Mouse (Mus musculus) hindlimb bud, embryonic 11.5 days (tissue): ENCODE measurements at regions not wholly inside any gene's neighbourhood (a gene's known extent, or its start where the extent isn't known, plus 50 kb on each side); places are given as distances from the start of the nearest gene placed in this dataset.

Experiments
- DNase-seq: peaks from one replicate; pipeline ENCODE4 v3.0.0-alpha.2; 2012; ENCODE audit warnings: low read depth, low spot score; ENCODE audit errors: extremely low spot score

GRCm38 (mm10) chr2:45654693-45655092 lies 537.5 kb upstream of the Zeb2 start:
- DNase-seq: no peak

GRCm38 (mm10) chr2:45652977-45653376 lies 535.8 kb upstream of the Zeb2 start:
- DNase-seq: no peak

DNA sequence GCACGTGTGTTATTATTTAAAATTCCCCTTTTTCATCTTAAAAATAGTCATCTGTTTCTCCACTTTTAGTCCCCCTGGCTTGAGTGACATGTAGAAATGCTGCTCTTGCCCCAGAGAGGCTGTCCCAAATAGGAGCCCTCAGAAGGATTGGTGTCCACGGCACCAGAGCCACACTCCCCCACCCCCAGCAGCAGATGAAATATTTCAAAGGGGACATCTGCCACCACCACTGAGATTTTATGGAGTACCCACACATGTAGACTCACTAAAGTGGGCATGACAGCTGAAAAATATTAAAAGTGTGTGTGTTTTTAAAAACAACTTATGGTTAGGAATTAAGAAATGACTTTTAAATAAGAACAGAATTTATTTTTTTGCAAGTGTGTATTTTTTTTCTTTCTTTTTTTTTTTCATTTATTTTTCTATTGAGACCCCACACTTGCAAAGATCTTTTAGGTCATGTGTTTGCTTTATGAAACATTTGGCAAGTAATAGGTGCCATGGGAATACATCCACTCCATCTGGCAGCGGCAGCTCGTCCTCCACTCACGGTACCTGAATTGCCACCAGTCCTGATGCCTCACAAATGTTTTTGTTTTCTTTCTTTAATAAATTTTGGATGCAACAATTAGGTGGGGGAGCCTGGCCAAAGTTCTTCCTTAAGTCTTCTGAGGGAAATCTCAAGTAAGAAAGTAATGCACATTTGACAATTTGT lies 533.2 kb upstream of the Zeb2 start:
- no peak for DNase-seq

- no peak for DNase-seq
Observed at GRCm38 (mm10) chr2:45647846-45648245, 530.7 kb upstream of the Zeb2 start.

DNA sequence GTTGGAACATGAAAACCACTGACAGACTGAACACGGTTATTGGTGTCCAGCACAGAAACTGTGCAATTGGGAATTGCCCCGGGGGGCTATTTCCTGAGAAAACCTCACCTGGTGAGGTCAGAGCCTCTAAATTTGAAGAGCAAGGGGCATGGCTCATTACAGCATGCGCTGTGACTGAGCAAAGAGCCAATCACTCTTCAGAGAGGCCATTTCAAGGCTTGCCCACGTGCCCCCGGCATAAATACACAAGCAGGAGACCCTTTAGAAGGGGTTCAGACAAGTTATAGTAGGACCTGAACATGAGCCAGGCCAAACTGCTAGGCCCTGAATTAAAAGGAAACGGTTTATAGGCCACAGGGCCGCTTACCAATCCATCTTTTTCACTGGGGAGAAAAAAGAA lies 512.9 kb upstream of the Zeb2 start:
- DNase-seq: peak; percentile 35

DNA sequence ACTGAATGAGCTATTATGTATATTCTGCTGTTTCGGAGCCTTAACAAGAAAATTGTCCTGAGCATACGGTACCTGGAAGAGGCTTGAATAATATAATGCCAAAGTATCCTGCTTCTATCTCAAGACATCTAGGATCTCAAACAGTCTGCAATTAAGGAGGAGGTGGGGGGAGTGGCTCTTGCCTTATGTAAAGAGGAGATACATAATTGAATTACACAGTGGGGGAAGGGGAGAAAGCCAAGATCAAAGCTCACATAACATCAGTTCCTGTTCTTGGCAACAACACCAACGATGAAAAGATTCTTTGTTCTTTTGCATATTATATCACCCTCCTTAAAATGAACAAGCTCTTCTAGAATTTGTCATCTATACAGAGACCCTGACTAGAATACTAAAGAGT lies 512.4 kb upstream of the Zeb2 start:
- DNase-seq: no peak

- DNase-seq: no peak
Observed at GRCm38 (mm10) chr2:45623056-45623455, 505.9 kb upstream of the Zeb2 start.

GRCm38 (mm10) chr2:45608926-45609325 lies 491.7 kb upstream of the Zeb2 start:
- DNase-seq: no peak

DNA sequence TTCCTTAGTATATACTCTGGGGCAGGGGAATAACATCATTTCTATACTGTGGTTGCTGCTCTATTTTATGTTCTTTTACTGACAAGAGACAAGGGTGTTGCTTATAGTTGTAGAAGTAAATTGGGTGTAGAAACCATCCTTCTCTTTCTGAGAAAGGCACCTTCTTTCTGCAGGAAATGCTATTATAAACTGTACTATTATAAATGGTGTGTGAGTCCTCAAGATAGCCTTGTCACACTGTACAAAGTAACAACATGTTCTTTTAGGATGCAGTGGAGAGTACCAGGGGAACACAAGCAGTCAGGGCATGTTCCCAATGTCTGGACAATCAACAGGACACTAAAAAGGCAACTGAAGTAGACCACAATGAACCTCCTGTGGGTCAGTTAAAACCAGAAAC lies 490.2 kb upstream of the Zeb2 start:
- no peak for DNase-seq

DNA sequence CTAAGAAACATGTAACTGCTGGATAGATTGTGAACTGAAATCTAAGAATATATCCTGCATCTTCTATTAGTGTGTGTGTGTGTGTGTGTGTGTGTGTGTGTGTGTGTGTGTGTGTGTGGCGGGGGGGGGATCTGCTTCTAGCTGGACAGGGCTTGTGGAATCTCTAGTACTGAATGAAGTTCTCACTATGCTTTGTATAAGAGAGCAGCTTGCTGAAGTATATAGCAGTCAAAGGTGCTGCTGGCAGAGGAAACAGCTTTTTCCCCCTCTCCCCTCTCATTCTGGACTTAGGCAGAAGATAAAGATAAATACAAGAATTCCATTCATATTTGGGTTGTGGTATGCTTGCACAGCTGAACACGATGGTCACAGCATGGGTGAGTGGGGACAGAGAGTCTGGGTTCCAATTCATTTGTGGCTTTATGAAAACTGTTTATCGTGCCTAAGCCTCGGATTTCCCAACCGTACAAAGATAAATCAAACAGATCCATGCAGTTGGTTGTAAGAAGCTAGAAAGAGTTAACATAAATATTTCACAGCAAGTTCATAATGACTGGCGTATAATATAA lies 484.2 kb upstream of the Zeb2 start:
- no peak for DNase-seq

- no peak for DNase-seq
Observed at GRCm38 (mm10) chr2:45593765-45594164, 476.6 kb upstream of the Zeb2 start.

- DNase-seq: no peak
Observed at GRCm38 (mm10) chr2:45590980-45591379, 473.8 kb upstream of the Zeb2 start.

DNA sequence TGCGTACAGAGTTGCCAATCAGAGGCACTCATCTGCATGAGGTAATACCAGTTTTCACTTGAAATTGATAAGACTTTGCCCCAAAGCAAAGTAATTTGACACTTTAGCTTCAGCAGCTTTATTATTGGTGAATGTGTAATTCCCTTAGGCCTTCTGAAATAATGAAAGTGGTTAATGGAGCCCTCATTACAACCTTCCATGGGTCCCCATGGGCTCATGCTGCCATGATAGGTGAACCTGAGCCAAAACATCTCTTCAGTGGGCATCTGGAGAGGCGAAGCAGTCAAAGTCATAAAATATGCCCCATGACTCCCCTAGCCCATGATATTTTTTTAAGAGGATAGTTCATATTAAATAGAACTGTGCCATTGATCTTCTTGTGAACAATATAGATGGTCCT lies 471.1 kb upstream of the Zeb2 start:
- no peak for DNase-seq

DNA sequence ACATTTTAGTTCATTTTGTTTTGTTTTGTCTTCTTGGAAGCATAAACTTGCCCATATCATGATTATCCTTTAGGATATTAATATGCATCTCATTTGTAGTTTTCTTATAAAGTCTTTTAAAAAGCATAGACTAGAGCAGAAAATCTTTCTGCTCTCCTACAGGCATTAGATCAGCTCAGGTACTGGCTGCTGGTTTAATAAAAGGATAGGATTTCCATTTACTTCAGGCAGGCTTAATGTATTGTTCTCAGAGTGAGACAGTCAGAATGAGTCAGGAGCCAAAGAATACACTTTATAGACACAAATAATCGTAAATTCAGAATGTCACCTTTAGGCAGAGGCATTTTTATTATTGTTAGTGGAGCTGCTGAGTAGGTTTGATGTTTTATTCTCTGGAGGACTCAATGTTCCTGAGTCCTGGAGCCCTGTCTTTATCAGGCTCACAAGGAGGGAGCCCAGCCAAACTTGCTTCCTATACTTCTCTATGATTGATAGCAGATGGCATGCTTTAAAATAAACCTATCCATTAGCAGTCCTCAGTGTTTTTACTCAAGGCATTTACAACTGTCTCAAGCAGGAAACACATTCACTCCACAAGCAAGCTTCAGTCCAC lies 469.5 kb upstream of the Zeb2 start:
- peak; percentile 33 for DNase-seq

GRCm38 (mm10) chr2:45581549-45581925 lies 464.3 kb upstream of the Zeb2 start:
- DNase-seq: no peak

DNA sequence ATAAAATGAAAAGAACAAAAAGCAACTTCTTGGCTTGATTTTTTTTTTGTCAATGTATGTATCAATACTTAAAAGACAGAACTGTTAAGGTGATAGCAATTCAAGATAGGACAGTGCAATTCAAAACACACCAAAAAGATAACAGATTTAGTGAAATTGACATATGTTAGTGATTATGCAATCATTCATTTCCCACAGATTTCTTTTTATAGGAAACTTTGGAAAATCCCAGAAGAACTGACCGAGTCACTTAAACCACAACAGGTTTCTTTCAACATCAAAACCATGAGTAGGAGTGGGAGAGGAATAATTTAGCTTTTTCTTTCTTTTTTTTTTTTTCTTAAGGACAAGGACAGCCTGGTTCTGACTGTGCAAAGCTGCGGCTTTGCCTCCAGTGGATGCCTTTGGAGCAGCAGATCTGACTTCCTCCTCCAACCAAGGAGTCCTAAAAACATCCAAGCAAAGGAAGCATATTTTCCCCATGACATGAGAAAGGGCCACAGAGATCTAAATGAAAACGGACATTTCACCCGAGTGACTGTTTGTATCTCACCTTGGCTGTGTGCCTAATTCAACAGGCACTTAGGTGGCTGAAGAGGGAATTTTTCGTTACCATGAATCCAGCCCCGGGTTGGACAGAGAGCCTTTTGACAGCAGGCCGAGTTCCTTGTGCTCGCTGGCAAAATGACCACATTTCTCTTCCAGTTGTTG lies 463.8 kb upstream of the Zeb2 start:
- no peak for DNase-seq

DNA sequence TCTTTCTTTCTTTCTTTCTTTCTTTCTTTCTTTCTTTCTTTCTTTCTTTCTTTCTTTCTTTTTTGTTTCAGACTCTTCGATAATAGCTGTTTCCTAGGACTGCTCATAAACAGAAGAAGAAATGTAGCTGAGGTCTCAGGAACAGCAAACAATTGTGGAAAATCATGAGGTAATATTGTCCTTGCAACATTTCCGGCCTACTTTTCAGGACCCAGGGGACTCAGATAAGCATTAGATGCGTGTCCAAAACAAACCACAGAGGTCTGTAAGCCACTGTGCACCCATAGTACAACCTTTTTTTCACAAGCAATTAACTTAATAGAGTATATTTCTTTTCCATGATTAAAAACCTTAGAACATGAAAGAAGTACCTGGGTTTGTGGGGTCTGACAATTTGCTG lies 455.7 kb upstream of the Zeb2 start:
- DNase-seq: no peak

DNA sequence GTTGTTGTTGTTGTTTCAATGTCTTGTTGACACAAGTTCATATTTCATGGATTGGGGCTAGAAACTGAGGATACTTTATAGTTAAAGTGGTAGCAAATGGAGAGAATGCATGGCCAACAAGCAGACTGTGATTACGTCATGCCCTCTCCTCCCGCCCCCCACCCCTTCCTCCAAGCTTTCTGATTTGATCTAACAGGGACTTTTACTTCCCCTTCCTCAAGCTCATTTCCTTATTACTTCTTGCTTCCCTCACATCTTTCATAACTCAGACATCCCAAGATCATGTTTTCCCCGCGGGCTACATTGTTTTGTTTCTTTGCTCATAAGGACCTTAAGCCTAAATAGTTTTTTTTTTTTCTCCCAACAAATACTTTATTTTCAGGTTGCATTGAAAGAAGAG lies 437.5 kb upstream of the Zeb2 start:
- DNase-seq: no peak

- no peak for DNase-seq
Observed at GRCm38 (mm10) chr2:45541394-45541793, 424.2 kb upstream of the Zeb2 start.

DNA sequence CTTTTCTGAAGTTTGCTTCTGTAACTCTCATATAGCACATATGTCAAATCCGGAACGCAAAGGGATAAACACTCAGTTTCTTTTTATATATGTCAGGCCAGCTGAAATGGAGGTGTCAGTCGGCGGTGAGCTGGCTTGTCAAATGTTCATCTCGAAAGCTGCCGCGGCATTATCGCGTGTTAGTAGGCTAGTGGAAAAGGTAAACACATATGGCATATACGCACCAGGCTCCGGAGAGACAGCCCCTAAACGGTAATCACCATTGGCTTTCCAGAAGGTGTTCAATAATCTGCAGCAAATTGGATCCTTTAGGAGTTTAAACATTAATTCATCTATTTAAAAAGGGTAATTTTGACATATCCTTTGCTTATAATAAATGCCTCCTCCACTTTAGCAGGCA lies 421.8 kb upstream of the Zeb2 start:
- no peak for DNase-seq

DNA sequence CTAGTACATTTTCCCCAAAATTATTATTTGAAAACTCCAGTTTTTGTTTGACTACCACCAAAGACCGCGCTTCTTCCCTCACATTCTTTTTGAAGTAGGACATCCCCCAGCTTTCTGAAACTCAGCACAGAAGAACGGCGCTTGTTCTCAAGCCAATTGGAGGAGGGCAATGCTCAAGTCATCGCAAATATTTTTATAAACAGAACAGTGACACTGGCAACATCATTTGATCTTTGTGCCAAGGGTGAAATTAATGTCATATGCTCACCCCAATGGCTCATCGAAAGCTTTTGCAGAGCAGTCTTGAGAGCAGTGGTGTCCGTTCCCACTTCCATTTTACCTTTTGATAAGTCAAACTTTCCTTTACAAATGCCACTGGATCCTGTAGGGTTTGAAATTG lies 420.5 kb upstream of the Zeb2 start:
- no peak for DNase-seq

GRCm38 (mm10) chr2:45534806-45535205 lies 417.6 kb upstream of the Zeb2 start:
- no peak for DNase-seq
